Mouse (Mus musculus): ENCODE measurements around the gene Fam131c.

DNA sequence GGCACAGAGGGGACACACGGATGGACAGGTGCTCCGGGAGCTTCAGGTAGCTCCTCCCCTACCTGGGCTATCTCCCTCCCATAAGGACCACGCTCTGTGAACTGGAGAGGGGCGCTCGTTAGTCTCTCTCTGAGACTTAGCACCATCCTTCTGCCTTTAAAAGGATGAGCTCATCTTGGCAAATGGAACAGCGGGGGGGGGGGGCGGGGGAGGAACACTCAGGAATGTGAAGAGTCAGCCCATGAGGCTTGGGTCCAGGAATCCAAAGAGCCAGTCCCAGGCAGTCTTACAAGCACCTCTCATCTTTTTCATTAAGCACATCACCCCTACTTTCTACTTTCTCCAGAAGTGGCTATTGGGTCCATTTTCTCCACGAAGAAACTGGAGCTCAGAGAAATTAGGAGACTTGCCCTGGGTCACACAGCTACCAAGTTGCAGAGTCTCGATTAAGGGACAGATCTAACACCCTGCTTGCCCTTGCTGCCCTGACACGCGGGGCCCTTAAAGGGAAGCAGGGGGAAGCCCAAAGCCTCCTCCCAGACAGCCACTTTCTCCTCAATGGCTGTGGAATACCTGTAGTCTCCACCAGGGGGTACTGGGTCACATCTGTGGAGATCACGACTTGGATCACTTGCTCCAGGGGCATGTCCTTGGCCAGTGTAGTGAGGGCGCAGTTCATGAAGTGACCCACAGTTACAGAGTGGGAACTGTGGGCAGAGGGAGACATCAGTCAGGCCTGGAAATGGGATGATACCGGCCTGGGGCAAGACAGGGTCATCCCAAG is 38.7 kb downstream of the Fam131c start:
- TF ChIP-seq CTCF (IDR thresholded peaks at IDR 0.05; ENCODE audit: control insufficient read depth, insufficient read depth, low read length) (peak; percentile 58), POLR2A (IDR thresholded peaks at IDR 0.05; ENCODE audit: borderline replicate concordance, control insufficient read depth, low read depth, low read length) (no peak)
